Mouse (Mus musculus) heart, adult 2 months (tissue): ENCODE results near the gene Sppl2b.

Source experiments
- CTCF ChIP-seq: fragments of 200-600 bp; IDR thresholded peaks from 2 replicates; pipeline ENCODE4 v1.8.1; 2022; ENCODE audit warnings: antibody characterized with exemption, mild to moderate bottlenecking, moderate library complexity
- POLR2A ChIP-seq: fragments of 200-500 bp; IDR thresholded peaks from 2 replicates; pipeline ENCODE4 v1.6.1; 2011; ENCODE audit warnings: mild to moderate bottlenecking, low read depth, low read length, control low read depth; ENCODE audit not compliant: insufficient read depth

GRCm38 (mm10) chr10:80897861-80898510 lies 42.9 kb downstream of the Sppl2b start:
- TF ChIP-seq CTCF (no peak), POLR2A (0 out of 2 replicates have a peak, but pooled peaks have one; percentile 16)
